Mouse (Mus musculus): ENCODE measurements around the gene Naaladl2.
"Not testable (repeated sequence)": the region's sequence is repeated elsewhere in the genome, so short reads cannot be mapped to it uniquely, and the experiment has no call there.

Naaladl2 gene

GRCm38 (mm10) chr3:25143555-25144311 lies at the start of gene Naaladl2:
Gene Naaladl2 (minus strand): TSS chr3:25144261.
- DNase-seq (ENCODE audit: inconsistent age in 2 of 2, low spot score in 1 of 2), result peak; percentile 54 to 79

GRCm38 (mm10) chr3:25151721-25152120 lies 7.7 kb upstream of the Naaladl2 start:
- no peak for DNase-seq (ENCODE audit: inconsistent age in 2 of 2, low spot score in 1 of 2)

- no peak for DNase-seq (ENCODE audit: inconsistent age in 2 of 2, low spot score in 1 of 2)
Observed at GRCm38 (mm10) chr3:25147271-25147670, 3.2 kb upstream of the Naaladl2 start.

GRCm38 (mm10) chr3:25144961-25145697 lies 1.1 kb upstream of the Naaladl2 start:
- peak in 1 of 2 experiments; percentile 24 for DNase-seq (ENCODE audit: inconsistent age in 2 of 2, low spot score in 1 of 2)

GRCm38 (mm10) chr3:25143111-25143510 lies 950 bp downstream of the Naaladl2 start:
- no peak for DNase-seq (ENCODE audit: inconsistent age in 2 of 2, low spot score in 1 of 2)

- DNase-seq (ENCODE audit: inconsistent age in 2 of 2, low spot score in 1 of 2), result no peak
Observed at GRCm38 (mm10) chr3:25131848-25132247, 12.2 kb downstream of the Naaladl2 start.

- DNase-seq (ENCODE audit: inconsistent age in 2 of 2, low spot score in 1 of 2), result no peak
Observed at GRCm38 (mm10) chr3:25127864-25128263, 16.2 kb downstream of the Naaladl2 start.

GRCm38 (mm10) chr3:25124919-25125846 lies 18.9 kb downstream of the Naaladl2 start:
- DNase-seq (ENCODE audit: inconsistent age in 2 of 2, low spot score in 1 of 2), result no peak

GRCm38 (mm10) chr3:25113107-25113506 lies 31.0 kb downstream of the Naaladl2 start:
- no peak for DNase-seq (ENCODE audit: inconsistent age in 2 of 2, low spot score in 1 of 2)

GRCm38 (mm10) chr3:25108997-25109396 lies 35.1 kb downstream of the Naaladl2 start:
- DNase-seq (ENCODE audit: inconsistent age in 2 of 2, low spot score in 1 of 2), result no peak

GRCm38 (mm10) chr3:25092986-25093385 lies 51.1 kb downstream of the Naaladl2 start:
- DNase-seq (ENCODE audit: inconsistent age in 2 of 2, low spot score in 1 of 2), result no peak

GRCm38 (mm10) chr3:25075785-25076184 lies 68.3 kb downstream of the Naaladl2 start:
- DNase-seq (ENCODE audit: inconsistent age in 2 of 2, low spot score in 1 of 2), result no peak

- no peak for DNase-seq (ENCODE audit: inconsistent age in 2 of 2, low spot score in 1 of 2)
Observed at GRCm38 (mm10) chr3:25074266-25074665, 69.8 kb downstream of the Naaladl2 start.

- no peak for DNase-seq (ENCODE audit: inconsistent age in 2 of 2, low spot score in 1 of 2)
Observed at GRCm38 (mm10) chr3:25073821-25074220, 70.2 kb downstream of the Naaladl2 start.

- peak in 1 of 2 experiments; percentile 18 for DNase-seq (ENCODE audit: inconsistent age in 2 of 2, low spot score in 1 of 2)
Observed at GRCm38 (mm10) chr3:25063217-25063616, 80.8 kb downstream of the Naaladl2 start.

GRCm38 (mm10) chr3:25052975-25053374 lies 91.1 kb downstream of the Naaladl2 start:
- DNase-seq (ENCODE audit: inconsistent age in 2 of 2, low spot score in 1 of 2), result no peak

GRCm38 (mm10) chr3:25019972-25020371 lies 124.1 kb downstream of the Naaladl2 start:
- no peak for DNase-seq (ENCODE audit: inconsistent age in 2 of 2, low spot score in 1 of 2)

GRCm38 (mm10) chr3:25010751-25011150 lies 133.3 kb downstream of the Naaladl2 start:
- DNase-seq (ENCODE audit: inconsistent age in 2 of 2, low spot score in 1 of 2), result no peak

- DNase-seq (ENCODE audit: inconsistent age in 2 of 2, low spot score in 1 of 2), result not testable (repeated sequence)
Observed at GRCm38 (mm10) chr3:25006802-25007201, 137.3 kb downstream of the Naaladl2 start.

- no peak for DNase-seq (ENCODE audit: inconsistent age in 2 of 2, low spot score in 1 of 2)
Observed at GRCm38 (mm10) chr3:24992577-24992976, 151.5 kb downstream of the Naaladl2 start.

- no peak for DNase-seq (ENCODE audit: inconsistent age in 2 of 2, low spot score in 1 of 2)
Observed at GRCm38 (mm10) chr3:24992078-24992477, 152.0 kb downstream of the Naaladl2 start.

Measured in adrenal gland, adult (tissue).